Mouse (Mus musculus): ENCODE measurements around the gene Med24. TPM values are rescaled to one million over a fixed set of nuclear protein-coding genes. Genes with fewer than 3 reads are reported as not detected.
"Not testable (repeated sequence)": the region's sequence is repeated elsewhere in the genome, so short reads cannot be mapped to it uniquely, and the experiment has no call there.

Gene Med24
- total and polyA plus RNA-seq, 2 experiments from 2014 or later, result 52.2 to 66.6 TPM

DNA sequence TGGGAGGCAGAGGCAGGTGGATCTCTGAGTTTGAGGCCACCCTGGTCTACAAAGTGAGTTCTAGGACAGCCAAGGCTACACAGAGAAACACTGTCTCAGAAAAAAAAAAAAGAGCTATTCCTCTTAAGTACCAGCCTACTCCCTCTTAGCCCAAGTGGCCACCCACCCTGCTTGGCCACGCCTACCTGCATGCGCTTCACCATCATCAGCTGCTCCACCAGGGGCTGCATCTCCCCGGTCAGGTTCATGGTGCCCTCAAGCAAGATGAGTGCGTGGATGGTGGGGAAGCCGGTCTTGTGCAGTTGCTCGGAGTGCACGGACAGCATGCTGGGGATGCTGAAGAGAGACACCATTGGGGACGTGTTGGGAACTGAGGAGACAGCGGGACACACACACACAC is 13.3 kb downstream of the Med24 start:
- Histone ChIP-seq H3K9me3 (ENCODE audit: low read length) (no peaks in the 10 kb centered on the region), H3K9ac (replicated peaks; ENCODE audit: low read length, poor library complexity, severe bottlenecking) (no peak overlapping the region), H3K27ac (ENCODE audit: low read depth, low read length) (no peak overlapping the region), H3K4me2 (ENCODE audit: low read depth, low read length, poor library complexity, severe bottlenecking) (no peak overlapping the region), H3K4me3 (ENCODE audit: low read depth, low read length) (no peak overlapping the region), H3K4me1 (ENCODE audit: insufficient read depth, low read length) (no peaks in the 10 kb centered on the region), H3K36me3 (ENCODE audit: insufficient read depth, low read length) (peaks cover 52% of the 10 kb centered on the region), H3K27me3 (ENCODE audit: insufficient read depth, low read length) (no peaks in the 10 kb centered on the region)
- ATAC-seq (ENCODE audit: low FRiP score) (no peak), DNase-seq (ENCODE audit: low spot score) (no peak)
- 95% methylated on average over 9 of the region's 9 CpGs for WGBS
- TF ChIP-seq CTCF (IDR thresholded peaks at IDR 0.05), result no peak

DNA sequence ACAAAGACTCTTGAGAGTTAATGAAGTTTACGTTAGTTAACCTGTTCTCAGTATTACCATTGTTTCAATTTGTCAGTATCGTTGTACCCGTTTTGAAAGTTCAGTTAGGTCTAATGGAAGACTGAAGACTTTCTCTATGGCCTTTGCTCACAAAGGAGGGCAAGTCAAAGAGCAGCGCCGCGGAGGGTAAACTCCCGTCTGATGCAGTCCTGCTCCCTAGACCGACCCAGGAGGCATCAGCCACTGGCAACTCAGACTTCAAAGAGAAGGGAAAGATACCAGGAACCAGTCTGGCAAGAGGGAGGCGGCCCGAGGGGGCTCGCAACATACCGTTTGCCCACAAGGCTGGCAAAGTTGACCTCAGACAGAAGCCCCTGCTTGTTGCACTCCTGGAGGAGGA is 15.5 kb downstream of the Med24 start:
- H3K27me3 ChIP-seq (ENCODE audit: insufficient read depth, low read length), result no peaks in the 10 kb centered on the region
- no peaks in the 10 kb centered on the region for H3K9me3 ChIP-seq (ENCODE audit: low read length)
- no peak for TF ChIP-seq CTCF (IDR thresholded peaks at IDR 0.05)
- no peak overlapping the region for H3K27ac ChIP-seq (ENCODE audit: low read depth, low read length)
- no peak overlapping the region for H3K4me3 ChIP-seq (ENCODE audit: low read depth, low read length)
- 89% methylated on average over 12 of the region's 12 CpGs for WGBS
- DNase-seq (ENCODE audit: low spot score) (no peak), ATAC-seq (ENCODE audit: low FRiP score) (no peak)
- no peak overlapping the region for H3K4me2 ChIP-seq (ENCODE audit: low read depth, low read length, poor library complexity, severe bottlenecking)
- no peaks in the 10 kb centered on the region for H3K4me1 ChIP-seq (ENCODE audit: insufficient read depth, low read length)
- no peak overlapping the region for H3K9ac ChIP-seq (replicated peaks; ENCODE audit: low read length, poor library complexity, severe bottlenecking)
- H3K36me3 ChIP-seq (ENCODE audit: insufficient read depth, low read length), result peaks cover 66% of the 10 kb centered on the region

DNA sequence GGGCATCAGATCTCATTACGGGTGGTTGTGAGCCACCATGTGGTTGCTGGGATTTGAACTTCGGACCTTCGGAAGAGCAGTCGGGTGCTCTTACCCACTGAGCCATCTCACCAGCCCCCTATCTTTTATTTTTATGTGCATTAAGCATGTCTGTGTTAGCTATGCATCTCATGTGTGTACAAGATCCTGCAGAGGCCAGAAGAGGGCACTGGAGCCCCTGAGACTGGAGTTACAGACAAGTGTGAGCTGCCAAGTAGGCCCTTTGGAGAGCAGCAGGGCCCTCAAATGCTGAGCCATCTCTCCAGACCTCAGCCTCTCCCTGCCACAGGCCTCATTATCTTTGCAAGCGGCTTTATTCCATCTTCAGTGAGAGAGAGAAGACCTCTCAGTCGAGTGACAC is 17.2 kb downstream of the Med24 start:
- DNase-seq (ENCODE audit: low spot score), result peak; percentile 74
- peak; percentile 67 for TF ChIP-seq CTCF (IDR thresholded peaks at IDR 0.05)
- not testable (repeated sequence) for H3K4me3 ChIP-seq (ENCODE audit: low read depth, low read length); H3K9ac ChIP-seq (replicated peaks; ENCODE audit: low read length, poor library complexity, severe bottlenecking); H3K9me3 ChIP-seq (ENCODE audit: low read length); H3K4me2 ChIP-seq (ENCODE audit: low read depth, low read length, poor library complexity, severe bottlenecking); H3K27me3 ChIP-seq (ENCODE audit: insufficient read depth, low read length); H3K27ac ChIP-seq (ENCODE audit: low read depth, low read length); H3K4me1 ChIP-seq (ENCODE audit: insufficient read depth, low read length); ATAC-seq (ENCODE audit: low FRiP score)
- H3K36me3 ChIP-seq (ENCODE audit: insufficient read depth, low read length), result peaks cover 74% of the 10 kb centered on the region
- WGBS, result 86% methylated on average over 6 of the region's 6 CpGs

DNA sequence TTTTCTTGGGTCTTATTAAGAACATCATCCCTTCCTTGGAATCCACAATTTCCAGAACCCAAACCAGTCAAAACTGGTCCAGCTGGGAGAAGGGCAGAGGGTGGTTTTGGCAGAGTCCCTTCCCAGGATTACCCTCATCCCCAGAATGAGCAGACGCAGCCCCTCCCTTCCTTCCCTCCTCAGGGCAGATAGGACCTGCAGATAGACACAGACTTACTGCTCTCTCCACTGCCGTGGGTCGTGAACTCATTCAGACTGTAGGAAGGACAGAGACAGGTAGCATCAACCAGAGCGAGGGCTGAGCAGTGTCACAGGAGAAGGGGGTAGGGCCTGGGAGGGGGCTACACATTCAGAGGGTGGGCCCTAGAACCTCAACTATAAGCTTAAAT is 18.2 kb downstream of the Med24 start:
- WGBS, result 86% methylated on average over 4 of the region's 4 CpGs
- Histone ChIP-seq H3K4me3 (ENCODE audit: low read depth, low read length) (no peak overlapping the region), H3K27ac (ENCODE audit: low read depth, low read length) (no peak overlapping the region), H3K36me3 (ENCODE audit: insufficient read depth, low read length) (peaks cover 75% of the 10 kb centered on the region), H3K9me3 (ENCODE audit: low read length) (no peaks in the 10 kb centered on the region), H3K4me1 (ENCODE audit: insufficient read depth, low read length) (no peaks in the 10 kb centered on the region), H3K9ac (replicated peaks; ENCODE audit: low read length, poor library complexity, severe bottlenecking) (no peak overlapping the region), H3K4me2 (ENCODE audit: low read depth, low read length, poor library complexity, severe bottlenecking) (no peak overlapping the region), H3K27me3 (ENCODE audit: insufficient read depth, low read length) (no peaks in the 10 kb centered on the region)
- DNase-seq (ENCODE audit: low spot score), result no peak
- no peak for TF ChIP-seq CTCF (IDR thresholded peaks at IDR 0.05)
- ATAC-seq (ENCODE audit: low FRiP score), result no peak

DNA sequence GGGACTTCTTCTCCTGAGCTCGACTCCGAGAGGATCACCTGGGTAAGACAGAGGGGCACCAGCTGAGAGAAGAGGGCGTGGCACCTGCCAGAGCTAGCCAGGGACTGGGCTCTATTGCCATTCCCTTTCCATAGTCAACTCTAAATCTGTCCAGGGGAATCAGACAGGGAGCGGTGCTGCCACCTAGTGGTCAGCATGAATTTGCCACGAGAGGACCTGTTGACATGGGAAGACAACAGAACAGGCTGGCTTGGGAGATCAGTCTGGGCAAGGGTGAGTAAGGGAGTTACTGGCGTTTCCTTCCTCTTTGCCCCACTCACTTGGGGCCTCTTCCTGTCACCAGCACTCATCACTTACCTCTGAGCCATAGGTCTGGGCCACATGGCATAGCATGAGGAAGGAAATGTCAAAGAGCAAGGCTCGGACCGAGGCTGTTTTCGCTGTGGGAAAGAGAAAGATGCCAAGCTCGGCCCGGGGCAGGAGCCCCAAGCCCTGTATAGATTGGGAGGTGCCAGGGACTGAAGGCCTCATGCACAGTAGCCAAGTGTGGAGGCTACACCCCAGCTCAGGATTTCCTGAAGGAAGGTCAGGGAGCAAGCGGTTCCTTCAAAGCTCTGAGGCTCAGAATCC is 18.7 kb downstream of the Med24 start:
- peak; percentile 82 for DNase-seq (ENCODE audit: low spot score)
- Histone ChIP-seq H3K4me1 (ENCODE audit: insufficient read depth, low read length) (no peaks in the 10 kb centered on the region), H3K4me2 (ENCODE audit: low read depth, low read length, poor library complexity, severe bottlenecking) (no peak overlapping the region), H3K27ac (ENCODE audit: low read depth, low read length) (no peak overlapping the region), H3K27me3 (ENCODE audit: insufficient read depth, low read length) (no peaks in the 10 kb centered on the region), H3K4me3 (ENCODE audit: low read depth, low read length) (no peak overlapping the region), H3K36me3 (ENCODE audit: insufficient read depth, low read length) (peaks cover 75% of the 10 kb centered on the region), H3K9ac (replicated peaks; ENCODE audit: low read length, poor library complexity, severe bottlenecking) (no peak overlapping the region), H3K9me3 (ENCODE audit: low read length) (no peaks in the 10 kb centered on the region)
- peak; percentile 34 for ATAC-seq (ENCODE audit: low FRiP score)
- 57% methylated on average over 12 of the region's 12 CpGs for WGBS
- peak; percentile 95 for TF ChIP-seq CTCF (IDR thresholded peaks at IDR 0.05)

DNA sequence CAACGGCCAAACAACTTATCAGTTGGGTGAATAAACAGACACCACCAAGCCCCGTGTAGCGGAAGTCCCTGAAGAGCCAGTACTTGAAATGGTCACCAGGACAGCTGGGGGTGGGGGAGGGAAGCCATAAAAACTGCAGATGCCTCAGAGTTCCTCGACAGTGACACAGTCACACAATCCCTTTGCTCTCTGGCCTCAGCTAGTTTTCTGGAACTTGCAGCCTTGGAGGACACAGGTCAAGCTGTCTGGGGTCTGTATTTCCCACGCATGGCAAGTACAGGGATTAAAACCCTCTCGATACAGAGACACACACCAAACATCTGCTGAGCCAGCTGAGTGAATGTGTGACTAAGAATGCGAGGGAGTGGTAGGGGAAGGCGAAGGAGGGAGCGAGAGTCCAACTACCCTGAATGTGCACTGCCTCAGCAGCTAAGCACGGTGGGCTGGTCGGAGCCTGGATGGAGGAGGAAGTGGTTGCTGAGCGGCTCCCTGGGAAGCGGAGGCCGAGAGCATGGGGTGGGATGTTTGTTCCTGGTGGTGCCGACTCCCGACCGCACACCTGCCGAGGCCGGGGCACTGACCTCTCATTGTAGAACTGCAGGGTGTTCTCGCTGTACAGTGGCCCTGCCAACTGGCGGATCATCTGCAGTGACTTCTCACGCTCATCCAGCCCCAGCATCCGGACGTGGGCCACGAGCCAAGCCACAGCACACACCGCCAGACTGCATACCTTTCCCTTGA is 20.1 kb downstream of the Med24 start:
- Histone ChIP-seq H3K27ac (ENCODE audit: low read depth, low read length) (no peak overlapping the region), H3K27me3 (ENCODE audit: insufficient read depth, low read length) (no peaks in the 10 kb centered on the region), H3K9ac (replicated peaks; ENCODE audit: low read length, poor library complexity, severe bottlenecking) (no peak overlapping the region), H3K4me3 (ENCODE audit: low read depth, low read length) (no peak overlapping the region), H3K36me3 (ENCODE audit: insufficient read depth, low read length) (peaks cover 77% of the 10 kb centered on the region), H3K9me3 (ENCODE audit: low read length) (no peaks in the 10 kb centered on the region), H3K4me1 (ENCODE audit: insufficient read depth, low read length) (no peaks in the 10 kb centered on the region), H3K4me2 (ENCODE audit: low read depth, low read length, poor library complexity, severe bottlenecking) (no peak overlapping the region)
- TF ChIP-seq CTCF (IDR thresholded peaks at IDR 0.05), result no peak
- DNase-seq (ENCODE audit: low spot score) (no peak), ATAC-seq (ENCODE audit: low FRiP score) (no peak)
- 86% methylated on average over 26 of the region's 26 CpGs for WGBS
